Mouse (Mus musculus) intestine, embryonic 15.5 days (tissue): ENCODE results near the gene Vamp9. TPM values are rescaled to one million over a fixed set of nuclear protein-coding genes. Genes with fewer than 3 reads are reported as not detected.

ENCODE experiments used
- ATAC-seq: fragments of 200-750 bp; cut with Nextera tagmentation; 2 replicates; pipeline ENCODE4 v1.8.0; 2017; ENCODE audit warnings: moderate TSS enrichment, moderate library complexity
- H3K27ac ChIP-seq: fragments of 300-500 bp; sonication (generic); 2 replicates; pipeline ENCODE4 v1.5.1; 2015; ENCODE audit warnings: mild to moderate bottlenecking, inconsistent platforms
- H3K27me3 ChIP-seq: fragments of 300-500 bp; sonication (generic); replicated peaks from 2 replicates; pipeline ENCODE4 v1.6.1; 2015; ENCODE audit warnings: inconsistent platforms
- H3K36me3 ChIP-seq: fragments of 300-500 bp; sonication (generic); 2 replicates; pipeline ENCODE4 v1.6.1; 2015; ENCODE audit warnings: inconsistent platforms
- H3K4me1 ChIP-seq: fragments of 300-500 bp; sonication (generic); replicated peaks from 2 replicates; pipeline ENCODE4 v1.6.1; 2015; ENCODE audit warnings: inconsistent platforms
- H3K4me2 ChIP-seq: fragments of 300-500 bp; sonication (generic); replicated peaks from 2 replicates; pipeline ENCODE4 v1.6.1; 2015; ENCODE audit warnings: mild to moderate bottlenecking, inconsistent platforms
- H3K4me3 ChIP-seq: fragments of 300-500 bp; sonication (generic); replicated peaks from 2 replicates; pipeline ENCODE4 v1.5.1; 2015; ENCODE audit warnings: inconsistent platforms
- H3K9ac ChIP-seq: fragments of 300-500 bp; sonication (generic); 2 replicates; pipeline ENCODE4 v1.6.1; 2015; ENCODE audit warnings: inconsistent platforms
- H3K9me3 ChIP-seq: fragments of 300-500 bp; sonication (generic); 2 replicates; pipeline ENCODE4 v1.6.1; 2016; ENCODE audit warnings: inconsistent platforms
- WGBS: fragments of 180-500 bp; shearing (Covaris S2); methylation state at CpG from one replicate; pipeline ENCODE4 v1.1.7; 2015; 5-methylcytosine and 5-hydroxymethylcytosine counted together
- polyA plus RNA-seq: library from polyadenylated mRNA; unstranded; fragments of >200 nt; fragmentation: Nextera tagmentation; extraction: Ambion mirVana; gene quantifications from 2 replicates; pipeline ENCODE4 v1.2.1, GENCODE M21; 2015

The Vamp9 gene
- polyA plus RNA-seq, 1 experiment from 2014 or later, result 0.24 TPM

- no peak for ATAC-seq
- H3K9me3 ChIP-seq, result no peaks in the 10 kb centered on the region
- no peak overlapping the region for H3K4me2 ChIP-seq
- no peak overlapping the region for H3K27ac ChIP-seq
- H3K27me3 ChIP-seq, result no peaks in the 10 kb centered on the region
- H3K9ac ChIP-seq, result no peak overlapping the region
- 52% methylated on average over 12 of the region's 12 CpGs for WGBS
- no peaks in the 10 kb centered on the region for H3K4me1 ChIP-seq
- no peak overlapping the region for H3K4me3 ChIP-seq
- no peaks in the 10 kb centered on the region for H3K36me3 ChIP-seq
These were observed 14.3 kb upstream of the Vamp9 start for GRCm38 (mm10) chr5:99891516-99892441.

GRCm38 (mm10) chr5:99900041-99900440 is 6.0 kb upstream of the Vamp9 start:
- H3K27ac ChIP-seq, result no peak overlapping the region
- WGBS, result 13% methylated on average over 6 of the region's 6 CpGs
- no peaks in the 10 kb centered on the region for H3K4me1 ChIP-seq
- H3K9ac ChIP-seq, result no peak overlapping the region
- no peaks in the 10 kb centered on the region for H3K36me3 ChIP-seq
- no peak overlapping the region for H3K4me3 ChIP-seq
- no peaks in the 10 kb centered on the region for H3K9me3 ChIP-seq
- ATAC-seq, result peak; percentile 61; the same call in 1 of the 2 replicates
- H3K4me2 ChIP-seq, result no peak overlapping the region
- H3K27me3 ChIP-seq, result 0 out of 2 replicates have a peak, but pooled peaks cover 3% of the 10 kb centered on the region

- Histone ChIP-seq H3K4me3 (peak overlapping the region; percentile 59; the same call in 1 of the 2 replicates), H3K27me3 (no peaks in the 10 kb centered on the region), H3K9ac (no peak overlapping the region), H3K9me3 (no peaks in the 10 kb centered on the region), H3K27ac (no peak overlapping the region), H3K36me3 (no peaks in the 10 kb centered on the region), H3K4me2 (peak overlapping the region; percentile 68), H3K4me1 (no peaks in the 10 kb centered on the region)
- 55% methylated on average over 7 of the region's 7 CpGs for WGBS
- no peak for ATAC-seq
These were observed 323 bp upstream of the Vamp9 start for GRCm38 (mm10) chr5:99905731-99906130.

- H3K9me3 ChIP-seq, result no peaks in the 10 kb centered on the region
- no peak overlapping the region for H3K4me3 ChIP-seq
- peak; percentile 47; the same call in 1 of the 2 replicates for ATAC-seq
- peaks cover 4% of the 10 kb centered on the region; the same call in 1 of the 2 replicates for H3K4me1 ChIP-seq
- no peak overlapping the region for H3K4me2 ChIP-seq
- no peak overlapping the region for H3K9ac ChIP-seq
- H3K36me3 ChIP-seq, result no peaks in the 10 kb centered on the region
- 33% methylated on average over 7 of the region's 7 CpGs for WGBS
- H3K27ac ChIP-seq, result no peak overlapping the region
- no peaks in the 10 kb centered on the region for H3K27me3 ChIP-seq
These were observed 9.4 kb downstream of the Vamp9 start for GRCm38 (mm10) chr5:99915494-99915893.

GRCm38 (mm10) chr5:99922033-99922432 is 16.0 kb downstream of the Vamp9 start:
- Histone ChIP-seq H3K27ac (no peak overlapping the region), H3K27me3 (no peaks in the 10 kb centered on the region), H3K9ac (no peak overlapping the region), H3K36me3 (no peaks in the 10 kb centered on the region), H3K4me3 (no peak overlapping the region), H3K4me2 (no peak overlapping the region), H3K4me1 (no peaks in the 10 kb centered on the region), H3K9me3 (no peaks in the 10 kb centered on the region)
- WGBS, result 83% methylated on average over 8 of the region's 8 CpGs
- ATAC-seq, result no peak

- WGBS, result 52% methylated on average over 4 of the region's 4 CpGs
- no peaks in the 10 kb centered on the region for H3K36me3 ChIP-seq
- no peaks in the 10 kb centered on the region for H3K27me3 ChIP-seq
- H3K9ac ChIP-seq, result no peak overlapping the region
- H3K4me2 ChIP-seq, result no peak overlapping the region
- no peak for ATAC-seq
- H3K4me3 ChIP-seq, result no peak overlapping the region
- H3K9me3 ChIP-seq, result no peaks in the 10 kb centered on the region
- H3K4me1 ChIP-seq, result no peaks in the 10 kb centered on the region
- no peak overlapping the region for H3K27ac ChIP-seq
These were observed 21.9 kb downstream of the Vamp9 start for GRCm38 (mm10) chr5:99927951-99928350.

GRCm38 (mm10) chr5:99931910-99932309 is 25.9 kb downstream of the Vamp9 start:
- Histone ChIP-seq H3K9ac (no peak overlapping the region), H3K9me3 (no peaks in the 10 kb centered on the region), H3K4me3 (no peak overlapping the region), H3K4me2 (no peak overlapping the region), H3K4me1 (no peaks in the 10 kb centered on the region), H3K36me3 (no peaks in the 10 kb centered on the region), H3K27ac (no peak overlapping the region), H3K27me3 (no peaks in the 10 kb centered on the region)
- no peak for ATAC-seq
- WGBS, result 84% methylated on average over 6 of the region's 6 CpGs

GRCm38 (mm10) chr5:99939440-99939839 is 33.4 kb downstream of the Vamp9 start:
- ATAC-seq, result no peak
- Histone ChIP-seq H3K27ac (no peak overlapping the region), H3K36me3 (0 out of 2 replicates have a peak, but pooled peaks cover 2% of the 10 kb centered on the region), H3K4me2 (no peak overlapping the region), H3K4me3 (no peak overlapping the region), H3K27me3 (no peaks in the 10 kb centered on the region), H3K9me3 (no peaks in the 10 kb centered on the region), H3K4me1 (no peaks in the 10 kb centered on the region), H3K9ac (no peak overlapping the region)
- WGBS, result 80% methylated on average over 3 of the region's 3 CpGs

- no peak overlapping the region for H3K4me3 ChIP-seq
- no peak overlapping the region for H3K9ac ChIP-seq
- no peaks in the 10 kb centered on the region for H3K4me1 ChIP-seq
- 74% methylated on average over 10 of the region's 10 CpGs for WGBS
- H3K4me2 ChIP-seq, result no peak overlapping the region
- H3K36me3 ChIP-seq, result 0 out of 2 replicates have a peak, but pooled peaks cover 3% of the 10 kb centered on the region
- no peak for ATAC-seq
- no peaks in the 10 kb centered on the region for H3K9me3 ChIP-seq
- H3K27ac ChIP-seq, result no peak overlapping the region
- no peaks in the 10 kb centered on the region for H3K27me3 ChIP-seq
These were observed 35.2 kb downstream of the Vamp9 start for GRCm38 (mm10) chr5:99941273-99941672.

- H3K4me1 ChIP-seq, result no peaks in the 10 kb centered on the region
- no peak overlapping the region for H3K9ac ChIP-seq
- H3K4me3 ChIP-seq, result no peak overlapping the region
- no peaks in the 10 kb centered on the region for H3K9me3 ChIP-seq
- H3K27ac ChIP-seq, result no peak overlapping the region
- H3K4me2 ChIP-seq, result no peak overlapping the region
- 58% methylated on average over 10 of the region's 10 CpGs for WGBS
- H3K27me3 ChIP-seq, result no peaks in the 10 kb centered on the region
- no peak for ATAC-seq
- 0 out of 2 replicates have a peak, but pooled peaks cover 3% of the 10 kb centered on the region for H3K36me3 ChIP-seq
These were observed 35.9 kb downstream of the Vamp9 start for GRCm38 (mm10) chr5:99941776-99942502.

- H3K9me3 ChIP-seq, result no peaks in the 10 kb centered on the region
- H3K9ac ChIP-seq, result no peak overlapping the region
- no peak for ATAC-seq
- no peak overlapping the region for H3K4me3 ChIP-seq
- H3K4me1 ChIP-seq, result no peaks in the 10 kb centered on the region; the same call in 1 of the 2 replicates
- no peak overlapping the region for H3K4me2 ChIP-seq
- H3K36me3 ChIP-seq, result 0 out of 2 replicates have a peak, but pooled peaks cover 4% of the 10 kb centered on the region
- H3K27me3 ChIP-seq, result no peaks in the 10 kb centered on the region
- 81% methylated on average over 5 of the region's 5 CpGs for WGBS
- H3K27ac ChIP-seq, result no peak overlapping the region
These were observed 46.5 kb downstream of the Vamp9 start for GRCm38 (mm10) chr5:99952513-99952912.

- H3K27me3 ChIP-seq, result no peaks in the 10 kb centered on the region
- WGBS, result 56% methylated on average over 1 of the region's 1 CpGs
- no peaks in the 10 kb centered on the region for H3K9me3 ChIP-seq
- H3K9ac ChIP-seq, result no peak overlapping the region
- no peaks in the 10 kb centered on the region; the same call in 1 of the 2 replicates for H3K4me1 ChIP-seq
- 0 out of 2 replicates have a peak, but pooled peaks cover 8% of the 10 kb centered on the region for H3K36me3 ChIP-seq
- H3K27ac ChIP-seq, result no peak overlapping the region
- ATAC-seq, result no peak
- H3K4me3 ChIP-seq, result no peak overlapping the region
- no peak overlapping the region for H3K4me2 ChIP-seq
These were observed 47.8 kb downstream of the Vamp9 start for GRCm38 (mm10) chr5:99953883-99954282.
